Mouse (Mus musculus): ENCODE measurements around the gene Pmm1.
"Not testable (repeated sequence)": the region's sequence is repeated elsewhere in the genome, so short reads cannot be mapped to it uniquely, and the experiment has no call there.

The Pmm1 gene

DNA sequence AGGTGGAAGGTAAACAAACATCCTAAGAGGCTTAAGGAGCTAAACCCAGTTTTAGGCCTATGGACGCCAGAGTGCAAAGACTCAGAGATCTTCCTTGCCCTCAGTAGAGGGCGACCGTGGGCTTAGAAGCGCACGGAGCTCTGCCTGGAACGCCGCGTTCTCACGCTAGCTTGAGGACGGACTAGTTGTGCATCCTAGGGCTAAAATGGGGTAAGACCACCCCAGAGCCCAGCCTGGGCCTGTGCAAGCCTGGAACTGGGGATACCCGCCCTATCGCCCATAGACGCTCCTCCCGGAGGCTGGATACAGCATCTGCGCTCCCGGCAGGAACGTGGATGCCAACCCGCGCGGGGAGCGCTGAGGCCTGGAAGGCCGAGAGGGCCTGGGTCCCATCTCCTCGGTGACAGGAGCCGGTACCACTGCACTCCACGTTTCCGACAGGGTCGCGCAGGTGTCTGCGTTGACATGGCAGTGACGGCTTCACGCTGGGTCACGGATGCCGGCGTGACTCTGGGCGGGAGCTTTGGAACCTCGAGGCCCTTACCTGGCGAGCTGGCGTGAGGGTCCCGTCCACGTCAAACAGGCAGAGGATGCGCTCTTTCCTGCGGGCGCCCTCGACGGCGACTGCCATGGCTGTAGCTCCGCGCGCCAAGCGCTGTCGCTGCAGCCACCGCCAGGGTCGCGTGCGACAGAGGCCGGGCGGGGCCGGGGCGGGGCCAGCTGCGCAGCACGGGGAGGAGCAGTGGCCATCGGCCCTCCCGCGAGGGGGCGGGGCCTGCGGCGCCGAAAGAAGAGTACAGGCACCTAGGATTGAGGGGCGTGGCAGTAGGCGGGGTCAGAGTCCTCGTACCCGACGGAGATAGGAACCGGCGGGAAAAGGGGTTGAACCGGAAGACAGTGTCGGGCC, at the start of gene Pmm1:
TSS of gene Pmm1 (minus strand) at position 760 of the 907 bp plus-strand sequence.
- peak; percentile 98 to 100 for DNase-seq

GRCm38 (mm10) chr15:82004257-82004656, 43.5 kb upstream of the Pmm1 start:
- DNase-seq: no peak

GRCm38 (mm10) chr15:81993992-81994391, 33.3 kb upstream of the Pmm1 start:
- no peak for DNase-seq

DNA sequence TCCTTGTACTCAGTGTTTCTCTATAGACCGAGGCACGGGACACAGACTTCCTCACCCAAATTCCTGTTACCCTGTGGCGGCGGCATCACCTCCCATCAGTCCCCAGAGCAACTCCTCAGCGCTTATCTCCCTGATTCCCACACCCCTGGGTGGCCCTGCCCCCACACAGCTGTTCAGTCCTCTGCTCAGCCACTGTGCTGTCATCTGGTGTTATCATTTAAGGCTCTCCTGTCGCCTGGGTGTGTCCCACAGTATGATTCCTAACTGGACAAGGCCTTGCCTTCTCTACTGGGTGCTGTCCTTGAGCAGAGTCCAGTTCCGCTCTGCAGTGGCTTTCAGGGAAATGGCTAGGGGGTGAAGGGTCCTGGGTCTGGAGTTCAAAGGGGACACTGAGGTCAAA, 29.8 kb upstream of the Pmm1 start:
- no peak for DNase-seq

- peak; percentile 90 to 93 for DNase-seq
Observed at GRCm38 (mm10) chr15:81989371-81990062, 28.8 kb upstream of the Pmm1 start.

GRCm38 (mm10) chr15:81987646-81988045, 26.9 kb upstream of the Pmm1 start, which contains the start of gene Xrcc6:
Gene Xrcc6 (plus strand): TSS chr15:81987835.
- no peak for DNase-seq

GRCm38 (mm10) chr15:81985267-81986161, 24.8 kb upstream of the Pmm1 start:
- no peak for DNase-seq

- DNase-seq: no peak
Observed at GRCm38 (mm10) chr15:81982173-81982572, 21.4 kb upstream of the Pmm1 start.

GRCm38 (mm10) chr15:81980321-81980720, 19.6 kb upstream of the Pmm1 start, which contains the start of gene 1700029P11Rik:
Gene 1700029P11Rik (plus strand): TSS chr15:81980540.
- DNase-seq: no peak

DNA sequence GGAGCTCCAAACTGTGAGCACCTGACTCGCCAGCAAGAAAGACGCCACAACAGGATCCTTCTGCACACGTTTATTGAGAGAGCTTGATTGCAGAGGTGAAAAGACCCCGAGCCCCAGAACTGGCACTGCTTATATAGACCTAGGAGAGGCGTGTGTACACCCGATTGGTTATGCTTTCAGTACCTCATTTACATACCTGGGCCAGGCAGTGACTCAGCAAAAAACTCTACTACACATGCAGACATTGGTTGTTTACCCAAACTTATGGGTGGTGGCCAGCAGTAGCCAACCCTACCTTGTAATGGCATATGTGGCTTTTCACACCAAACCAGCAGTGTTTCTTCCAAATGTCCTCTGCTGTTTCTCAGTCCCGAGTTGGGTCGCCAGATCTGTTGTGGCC, 14.4 kb upstream of the Pmm1 start:
- not testable (repeated sequence) for DNase-seq

- DNase-seq: not testable (repeated sequence)
Observed at GRCm38 (mm10) chr15:81970498-81970897, 9.8 kb upstream of the Pmm1 start.

- not testable (repeated sequence) for DNase-seq
Observed at GRCm38 (mm10) chr15:81969635-81970034, 8.9 kb upstream of the Pmm1 start.

DNA sequence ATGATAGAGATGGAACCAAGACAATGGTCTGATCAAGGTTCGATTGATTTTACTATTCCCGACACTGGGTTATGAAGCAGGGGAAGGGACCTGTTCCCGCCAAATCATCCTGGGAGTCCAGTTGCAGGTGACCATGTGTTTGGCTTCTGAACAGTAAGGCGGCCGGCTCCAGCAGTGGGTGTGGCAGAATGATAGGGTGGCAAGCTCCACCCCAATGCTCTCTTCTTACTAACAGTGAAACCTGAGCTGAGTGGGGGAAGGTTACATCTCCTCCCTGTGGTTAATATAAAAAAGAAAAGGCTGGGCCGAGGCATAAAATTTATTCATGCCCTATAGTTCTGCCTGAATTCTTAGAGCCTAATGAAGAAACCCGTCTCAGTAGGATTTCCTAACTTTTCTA, 8.4 kb upstream of the Pmm1 start:
- no peak for DNase-seq

DNA sequence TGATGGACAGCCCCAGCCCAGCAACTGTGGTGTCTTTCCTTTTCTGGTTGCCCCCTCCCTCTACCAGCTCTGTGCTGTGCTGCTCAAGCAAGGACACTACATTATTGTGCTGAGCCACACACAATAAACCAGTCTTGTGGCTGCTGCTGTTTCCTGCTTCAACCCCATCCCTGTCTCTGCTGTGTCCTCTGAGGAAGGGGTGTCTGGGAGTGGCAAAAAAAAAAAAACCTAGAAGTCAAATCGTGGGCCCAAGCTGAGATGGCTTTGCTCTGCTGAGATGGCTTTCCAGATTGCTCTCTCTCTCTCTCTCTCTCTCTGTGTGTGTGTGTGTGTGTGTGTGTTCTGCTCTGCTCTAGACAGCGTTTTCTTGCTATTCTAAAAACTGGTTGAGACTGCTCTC, 7.7 kb upstream of the Pmm1 start:
- DNase-seq: no peak

- DNase-seq: no peak
Observed at GRCm38 (mm10) chr15:81967821-81968220, 7.1 kb upstream of the Pmm1 start.

DNA sequence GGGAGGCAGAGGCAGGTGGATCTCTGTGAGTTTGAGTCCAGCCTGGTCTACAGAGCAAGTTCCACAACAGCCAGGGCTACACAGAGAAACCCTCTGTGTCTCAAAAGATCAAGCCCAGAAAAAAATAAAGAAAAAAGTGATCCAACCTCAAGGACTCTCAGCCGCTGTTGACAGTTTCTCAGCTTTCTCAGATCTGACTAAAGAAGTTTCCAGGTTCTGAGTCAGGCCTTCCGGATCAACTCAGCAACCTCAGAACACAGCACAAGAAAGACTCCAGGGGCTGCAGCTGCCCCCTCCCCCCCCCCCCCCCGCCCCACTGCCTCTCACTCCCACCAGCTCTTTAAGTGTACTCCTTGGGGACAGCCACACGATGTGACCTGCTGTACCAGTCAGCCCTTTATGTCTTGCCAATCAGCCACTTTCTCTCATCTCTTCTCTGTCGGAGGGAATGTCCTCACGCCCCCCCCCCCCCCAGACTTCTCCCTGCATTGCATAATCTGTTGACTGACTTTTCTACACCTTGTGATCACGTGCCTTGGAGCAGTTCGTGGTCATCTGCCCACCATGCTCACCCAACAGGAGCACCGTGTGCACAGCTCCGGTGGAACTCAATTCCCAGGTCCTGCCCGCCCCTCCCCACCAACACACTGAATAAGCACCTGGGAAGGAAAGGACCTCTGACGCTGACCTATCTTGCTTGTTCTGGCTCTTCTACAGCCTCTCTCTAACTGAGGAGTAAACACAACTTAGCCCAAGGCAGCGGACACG, 5.5 kb upstream of the Pmm1 start:
- DNase-seq: no peak

- DNase-seq: no peak
Observed at GRCm38 (mm10) chr15:81964980-81965545, 4.3 kb upstream of the Pmm1 start.

DNA sequence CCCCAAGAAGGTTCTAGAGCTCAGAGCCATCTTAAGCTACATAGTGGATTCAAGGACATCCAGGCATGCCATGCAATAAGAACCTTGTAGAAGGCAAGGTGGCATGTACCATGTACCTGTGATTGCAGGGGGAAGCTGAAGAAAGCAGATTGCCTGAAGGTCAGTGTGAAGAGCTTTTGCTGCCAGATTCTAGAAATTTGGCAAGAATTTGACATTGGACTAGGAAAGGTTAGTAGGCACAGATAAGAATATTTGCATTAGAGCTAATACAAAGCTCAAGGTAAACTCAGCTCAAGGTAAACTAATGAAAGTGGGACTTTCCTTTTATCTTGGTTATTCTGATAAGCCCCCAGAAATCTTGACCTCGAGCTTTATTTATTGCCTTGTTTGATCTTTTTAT, 3.5 kb upstream of the Pmm1 start:
- DNase-seq: no peak

DNA sequence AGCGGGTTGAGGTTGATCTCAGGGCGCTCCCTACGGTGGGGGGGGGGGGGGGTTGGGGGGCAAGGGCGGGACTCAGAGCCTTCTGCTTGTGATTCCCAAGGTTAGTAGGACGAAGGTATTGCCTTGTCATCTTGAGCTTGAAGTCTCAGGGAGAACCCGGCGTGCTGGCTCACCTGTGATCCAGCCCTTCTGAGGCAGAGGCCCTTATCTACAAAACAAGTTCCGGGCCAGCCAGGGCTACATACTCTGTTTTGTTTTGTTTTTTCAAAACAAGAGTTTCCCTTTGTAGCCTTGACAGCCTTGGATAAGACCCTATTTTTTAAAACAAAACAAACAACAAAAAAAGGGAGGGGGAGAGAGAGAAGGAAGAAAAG, 335 bp upstream of the Pmm1 start:
- peak in 1 of 2 experiments; percentile 42 for DNase-seq

- no peak for DNase-seq
Observed at GRCm38 (mm10) chr15:81958906-81959305, 1.8 kb downstream of the Pmm1 start.

- DNase-seq: no peak
Observed at GRCm38 (mm10) chr15:81957598-81957997, 3.1 kb downstream of the Pmm1 start.

DNA sequence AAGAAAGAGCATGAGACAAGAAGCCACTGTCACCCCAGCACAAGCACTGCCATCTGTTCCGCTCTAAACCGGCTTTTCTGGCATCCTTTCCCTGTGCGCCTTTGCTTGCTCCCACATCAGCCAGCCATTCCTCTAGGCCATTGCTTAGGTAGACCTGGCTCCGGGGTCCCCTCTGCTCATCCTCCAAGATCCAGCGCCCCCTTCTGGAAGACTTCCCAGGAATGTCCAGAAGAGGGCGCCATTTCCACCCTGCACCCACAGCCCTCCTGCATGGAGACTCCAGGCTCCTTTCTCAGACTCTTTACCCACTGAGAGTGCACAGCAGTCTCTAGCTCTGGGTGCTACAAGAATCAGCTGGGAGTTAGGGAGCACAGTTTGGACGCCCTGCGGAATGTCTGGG, 4.3 kb downstream of the Pmm1 start:
- peak; percentile 65 to 77 for DNase-seq
